ENCODE assay signal across 15 mouse cellular contexts in genomic region chr16:97815269-97815668, GRCm38 (mm10). TPM values are rescaled to one million over a fixed set of nuclear protein-coding genes. Genes with fewer than 3 reads are reported as not detected.
"Had no signal": no experiment of that assay in that cellular context is flagged by ENCODE, and none has a peak within 500 bp of the region (broad histone marks: within the 10 kb centered on the region; RNA-seq: fewer than 3 reads in every experiment).

No protein-coding gene starts in this region.

- DNase-seq: left cerebral cortex, postnatal 4 days; liver, embryonic 13.5 days; lung, adult 18-20 months; lung, postnatal 36 days; right cerebral cortex, postnatal 4 days; thymus, postnatal 36 days had no signal

- H3K9ac ChIP-seq: limb, embryonic 13.5 days; liver, embryonic 13.5 days; midbrain, embryonic 15.5 days; neural tube, embryonic 12.5 days; stomach, embryonic 15.5 days had no signal

- H3K4me3 ChIP-seq: layer of hippocampus, adult 2 months; limb, embryonic 13.5 days; liver, embryonic 13.5 days; midbrain, embryonic 15.5 days; neural tube, embryonic 12.5 days; stomach, embryonic 15.5 days had no signal

- H3K9me3 ChIP-seq: limb, embryonic 13.5 days; liver, embryonic 13.5 days; midbrain, embryonic 15.5 days; neural tube, embryonic 12.5 days; stomach, embryonic 15.5 days had no signal

- H3K27me3 ChIP-seq: limb, embryonic 13.5 days; liver, embryonic 13.5 days; midbrain, embryonic 15.5 days; neural tube, embryonic 12.5 days; stomach, embryonic 15.5 days had no signal

- H3K4me2 ChIP-seq: limb, embryonic 13.5 days; liver, embryonic 13.5 days; midbrain, embryonic 11.5 days; midbrain, embryonic 15.5 days; neural tube, embryonic 12.5 days; stomach, embryonic 15.5 days had no signal

- H3K4me1 ChIP-seq: limb, embryonic 13.5 days; midbrain, embryonic 15.5 days; neural tube, embryonic 12.5 days; stomach, embryonic 15.5 days had no signal

- H3K27ac ChIP-seq: kidney, postnatal 0 days; limb, embryonic 13.5 days; liver, embryonic 13.5 days; midbrain, embryonic 15.5 days; neural tube, embryonic 12.5 days; stomach, embryonic 15.5 days had no signal

- ATAC-seq: midbrain, embryonic 15.5 days had no signal

RNA-seq across cellular contexts. Expression of gene Ripk4, which starts 51.7 kb away (rescaled TPM):
- total RNA-seq: monocyte, adult 5-6 weeks; neutrophil, adult 5-6 weeks had no signal
